Mouse (Mus musculus) gastrocnemius, postnatal 36 days (tissue): ENCODE data around the gene Prkce. TPM values are rescaled to one million over a fixed set of nuclear protein-coding genes. Genes with fewer than 3 reads are reported as not detected.

Source experiments
- DNase-seq, 2 experiments: peaks; one replicate each; pipeline ENCODE4 v3.0.0; 2022
- intact Hi-C: fragments of 180-260 bp; cut with DNase I; formaldehyde crosslinking; loops from one replicate; pipeline ENCODE4 v1.15.1; 2025
- total RNA-seq, 2 experiments: library from RNA; stranded (reverse); gene quantifications; 2 replicates each; pipeline ENCODE4 v1.2.3; 2021

The Prkce gene
- total RNA-seq, 2 experiments from 2014 or later = 7.9 to 8.2 TPM

DNA sequence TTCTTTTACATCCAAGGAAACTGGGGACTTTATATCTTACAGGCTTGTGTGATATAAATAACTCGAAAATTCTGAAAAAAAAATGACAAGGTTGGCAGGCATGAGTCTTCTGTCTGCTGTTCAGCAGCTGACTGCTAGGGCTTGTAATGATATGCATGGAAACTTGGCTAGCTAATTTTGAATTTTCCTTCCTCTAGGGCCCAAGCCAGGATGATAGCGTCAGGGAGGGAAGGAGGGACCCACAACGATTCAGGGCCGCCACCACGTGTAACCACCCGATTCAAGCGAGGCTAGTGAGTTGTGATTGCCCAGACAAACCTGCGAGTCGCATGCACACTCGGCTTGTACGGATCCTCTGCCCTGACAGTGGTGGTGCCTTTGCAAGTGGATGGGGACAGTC lies 266.2 kb downstream of the Prkce start:
- intact Hi-C loops = no loop called here
- no peak for DNase-seq

DNA sequence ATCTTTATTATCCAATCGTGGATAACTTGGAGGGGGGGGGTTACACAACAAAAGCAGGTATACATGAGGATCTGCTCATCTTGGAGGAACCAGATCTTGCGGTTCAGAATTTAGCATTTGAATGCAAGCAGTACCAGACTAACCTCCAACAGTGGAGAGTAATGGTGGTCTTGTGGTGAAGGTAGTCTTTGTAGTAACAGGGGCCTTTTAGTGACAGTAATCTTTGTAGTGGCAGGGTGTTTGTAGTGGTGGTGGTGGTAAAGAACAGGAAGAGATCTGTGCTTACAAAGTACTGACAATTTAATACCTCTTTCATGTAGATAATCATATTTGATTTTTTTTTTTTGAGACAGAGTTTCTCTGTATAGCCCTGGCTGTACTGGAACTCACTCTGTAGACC lies 267.2 kb downstream of the Prkce start:
- intact Hi-C loops = no loop called here

DNA sequence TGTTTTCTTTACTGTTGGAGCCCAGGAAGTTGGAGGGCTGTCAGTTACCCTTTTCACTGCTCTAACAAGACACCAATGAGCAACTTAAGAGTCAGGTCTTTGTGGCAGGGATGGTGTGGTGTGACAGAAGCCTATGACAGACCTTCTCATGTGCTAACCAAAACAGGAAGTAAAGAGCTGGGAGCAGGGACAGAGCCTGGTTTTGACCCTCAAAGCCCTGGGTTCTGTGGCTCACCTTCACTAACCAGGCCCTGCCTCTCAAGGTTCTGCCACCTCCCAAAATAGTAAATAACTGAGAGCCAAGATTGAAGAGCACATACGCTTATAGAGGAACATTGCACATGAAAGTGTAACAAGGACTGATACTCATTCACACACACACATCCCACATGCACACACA lies 268.0 kb downstream of the Prkce start:
- no peak for DNase-seq

More for the DNA sequence above, 267.2 kb downstream of the Prkce start:
- no peak for DNase-seq

DNA sequence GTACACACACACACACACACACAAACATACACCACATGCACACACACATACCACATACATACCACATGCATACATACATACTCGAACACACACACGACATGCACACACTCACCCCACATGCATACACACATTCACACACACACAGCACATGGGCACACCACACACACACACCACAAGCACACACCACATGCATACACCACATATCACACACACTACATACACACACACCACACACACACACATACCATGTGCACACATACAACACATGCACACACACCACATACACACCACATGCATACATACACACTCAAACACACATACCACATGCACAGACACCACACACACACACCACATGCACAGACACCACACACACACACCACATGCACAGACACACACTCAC lies 268.4 kb downstream of the Prkce start:
- DNase-seq = no peak
- intact Hi-C loops = no loop called here

More for the DNA sequence above, 268.0 kb downstream of the Prkce start:
- intact Hi-C loops = no loop called here

DNA sequence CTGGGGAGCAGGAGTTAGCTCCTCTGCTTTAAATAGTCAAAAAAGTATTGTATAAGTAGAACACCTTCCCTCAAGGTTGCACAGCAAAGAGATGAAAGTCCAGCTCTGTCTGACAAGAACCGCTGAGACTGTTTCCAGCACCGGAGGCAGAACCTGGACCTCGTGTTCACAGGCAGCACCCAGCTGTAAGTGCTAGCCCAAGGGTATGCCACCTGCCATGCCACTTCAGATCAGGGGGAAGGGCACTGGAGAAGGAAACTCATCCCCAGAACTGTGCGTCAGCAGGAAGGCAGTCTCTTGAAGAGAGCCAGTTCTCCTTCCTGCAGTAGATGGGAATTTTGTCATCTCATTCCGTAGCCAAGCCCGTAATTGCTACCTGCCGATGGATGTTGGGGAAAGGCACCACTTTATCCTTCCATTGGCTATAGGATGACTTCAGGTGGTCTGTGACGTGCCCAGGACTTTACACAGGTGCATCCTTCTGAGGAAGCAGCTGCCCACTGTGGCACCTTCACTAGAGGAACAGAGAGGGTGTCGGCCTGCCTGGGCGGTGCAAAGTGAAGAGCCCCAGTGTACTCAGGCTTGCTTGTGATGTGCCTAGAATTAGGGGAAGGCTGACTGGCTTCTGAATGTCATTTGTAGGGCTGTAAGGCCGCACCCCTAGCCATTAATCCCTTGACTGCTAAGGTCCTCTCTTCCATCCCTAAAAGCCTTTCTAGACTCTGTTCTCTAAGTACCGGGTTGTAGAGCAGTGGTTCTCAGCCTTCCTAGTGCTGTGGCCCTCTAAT lies 269.2 kb downstream of the Prkce start:
- DNase-seq = no peak
- intact Hi-C loops = no loop called here

DNA sequence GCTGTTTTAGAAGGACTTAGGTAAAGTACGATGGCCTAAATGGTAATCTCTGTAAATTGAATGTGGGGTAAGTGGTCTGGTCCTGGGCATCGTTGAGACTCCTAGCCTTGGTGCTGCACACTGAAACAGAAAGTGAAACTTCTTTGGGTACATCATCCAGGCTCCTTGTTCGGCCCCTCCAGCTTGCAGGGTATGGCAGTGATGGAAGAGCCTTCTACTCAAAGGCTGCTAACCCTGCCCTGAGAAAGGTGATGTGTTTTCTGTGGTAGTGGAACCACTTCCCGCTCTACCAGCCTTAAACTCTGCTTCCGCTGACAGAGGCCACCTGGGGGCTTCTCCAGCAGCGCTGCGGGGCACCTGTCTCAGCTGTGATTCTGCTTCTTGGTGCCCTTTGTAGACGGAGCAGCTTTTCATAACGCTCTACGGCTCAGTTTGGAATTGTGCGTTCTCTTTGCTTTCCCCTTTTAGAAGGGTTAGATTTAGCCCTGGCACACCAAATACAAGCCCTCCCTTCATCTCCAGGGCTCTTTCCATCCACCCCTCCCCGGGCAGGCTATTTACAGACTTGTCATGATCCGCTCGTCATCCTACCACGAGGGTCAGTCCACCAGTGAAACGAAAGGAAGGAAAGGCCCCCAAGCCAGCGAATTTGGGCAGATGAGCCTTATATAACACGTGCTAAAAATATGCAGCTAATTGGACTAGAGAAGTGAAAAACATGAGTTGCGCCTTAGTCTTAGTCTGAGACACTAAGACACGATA lies 270.1 kb downstream of the Prkce start:
- peak in 1 of 2 experiments; percentile 33 for DNase-seq
- intact Hi-C loops = no loop called here

DNA sequence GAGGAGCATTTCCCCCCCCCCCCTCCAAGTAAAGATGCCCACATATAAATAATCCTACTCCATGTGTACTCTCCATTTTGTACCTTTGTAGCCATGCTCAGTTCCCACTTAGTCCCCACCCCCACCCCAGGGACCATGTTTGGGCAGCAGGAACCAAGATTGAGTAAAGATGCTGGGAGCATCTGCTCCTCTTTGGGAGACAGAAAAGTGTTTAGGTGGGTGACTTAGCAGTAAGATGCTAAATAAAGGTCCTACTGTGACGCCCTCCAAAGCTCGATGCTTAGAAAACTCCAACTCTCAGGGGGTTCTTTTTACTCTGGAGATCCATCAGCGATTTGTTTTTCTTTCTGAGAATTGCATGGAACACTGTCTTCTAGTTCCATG lies 270.7 kb downstream of the Prkce start:
- DNase-seq = no peak
- intact Hi-C loops = no loop called here

DNA sequence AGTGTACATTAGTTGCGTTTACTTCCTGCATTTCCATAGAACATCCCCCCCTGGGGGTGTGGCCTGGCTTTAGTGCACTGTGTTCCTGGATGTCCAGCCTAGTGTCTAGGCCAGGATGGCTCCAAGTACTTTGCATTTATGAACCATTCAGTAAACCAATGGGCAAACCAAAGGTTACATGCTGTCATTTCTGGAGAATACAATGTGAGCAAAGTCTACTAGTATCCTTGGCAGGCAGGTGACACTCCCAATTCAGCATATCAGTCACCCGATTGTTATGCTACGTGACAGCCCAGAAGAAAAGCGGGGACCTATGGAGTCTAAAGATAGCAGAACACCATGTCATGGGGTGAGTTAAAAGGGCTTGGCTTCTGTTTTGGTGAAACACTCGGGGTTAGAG lies 271.2 kb downstream of the Prkce start:
- no peak for DNase-seq
- intact Hi-C loops = no loop called here

DNA sequence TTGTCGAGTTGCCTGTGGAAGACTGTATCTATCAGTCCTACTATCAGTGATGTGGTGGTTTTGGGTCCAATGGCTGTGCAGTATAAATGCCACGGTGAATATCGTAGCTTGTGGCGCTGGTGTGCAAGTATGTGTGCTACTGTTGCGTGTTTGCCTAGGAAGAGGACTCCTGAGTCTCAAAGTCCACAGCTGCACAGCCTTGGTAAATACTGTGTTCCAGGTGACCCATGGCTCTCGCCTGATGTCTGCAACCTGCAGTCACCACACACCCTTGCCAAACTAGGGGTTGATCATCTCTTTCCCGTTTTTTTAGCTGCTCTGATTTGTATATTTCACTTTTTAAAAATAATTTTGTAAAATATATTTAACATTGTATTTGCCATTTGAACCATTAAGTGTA lies 273.5 kb downstream of the Prkce start:
- DNase-seq = no peak

DNA sequence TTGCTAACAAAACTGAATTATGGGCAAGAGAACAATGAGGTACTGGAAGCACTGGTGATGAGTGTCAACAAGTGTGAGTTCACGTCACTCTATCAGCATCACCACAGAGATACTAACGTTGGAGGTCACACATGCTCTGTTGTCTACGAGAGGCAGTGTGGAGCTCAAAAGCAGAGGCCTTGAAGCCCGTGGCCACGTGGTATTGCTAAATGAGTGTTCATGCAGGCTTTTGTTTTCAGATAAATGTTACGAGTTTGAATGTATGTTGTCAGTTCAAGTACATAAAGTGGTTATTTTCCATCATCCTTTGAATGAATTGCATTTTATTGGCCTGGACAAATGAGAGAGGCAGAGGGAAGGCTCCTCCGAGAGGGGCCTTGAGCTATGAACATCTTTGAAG lies 276.3 kb downstream of the Prkce start:
- DNase-seq = no peak
- intact Hi-C loops = loop anchor here (5.0 kb wide), 1 partner anchor 227 kb away; no protein-coding TSS in a partner anchor

More for the DNA sequence above, 273.5 kb downstream of the Prkce start:
- intact Hi-C loops = loop anchor here (5.0 kb wide), 1 partner anchor 224 kb away; no protein-coding TSS in a partner anchor

DNA sequence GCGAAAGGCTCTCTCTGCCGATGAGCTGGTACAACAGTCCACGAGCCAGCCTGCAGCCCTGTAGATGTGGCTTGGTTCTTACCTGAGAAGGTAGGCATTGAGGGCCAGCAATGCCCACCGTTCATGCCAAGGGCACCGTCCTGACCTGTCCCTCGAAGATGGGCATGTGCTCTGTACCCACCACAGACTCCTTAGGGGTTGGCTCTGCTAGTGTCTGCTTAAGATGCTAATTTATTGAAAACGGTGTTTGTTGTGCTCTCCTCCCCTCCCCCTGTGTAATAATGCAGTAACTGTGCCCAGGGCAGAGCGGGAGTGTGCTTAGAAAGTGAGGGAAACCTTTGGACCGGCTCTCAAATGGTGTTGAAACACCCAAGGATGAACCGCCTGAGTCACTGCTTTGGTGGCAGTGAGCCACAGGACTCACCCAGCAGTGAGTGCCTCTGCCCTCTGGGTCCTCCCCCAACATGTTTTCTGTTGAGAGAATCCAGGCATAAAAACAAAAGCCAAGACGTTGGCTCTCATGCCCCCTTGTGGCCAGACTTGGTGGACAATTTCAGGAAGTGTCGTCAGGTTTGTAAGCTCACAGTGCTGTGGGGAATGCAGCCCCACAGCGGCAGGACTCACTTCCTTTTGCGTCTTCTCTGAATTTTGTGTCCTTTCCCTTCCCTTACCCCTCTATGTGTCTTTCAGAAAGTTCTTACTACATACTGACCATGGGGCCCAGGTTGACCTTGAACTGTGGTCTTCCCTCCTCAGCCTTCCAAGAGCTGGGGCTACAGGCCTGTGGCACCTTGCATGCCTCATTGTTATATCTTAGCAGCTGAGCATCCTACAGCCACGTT lies 277.2 kb downstream of the Prkce start:
- intact Hi-C loops = loop anchor here (5.0 kb wide), 2 partner anchors 142 to 227 kb away; no protein-coding TSS in a partner anchor
- peak; percentile 88 to 89 for DNase-seq

DNA sequence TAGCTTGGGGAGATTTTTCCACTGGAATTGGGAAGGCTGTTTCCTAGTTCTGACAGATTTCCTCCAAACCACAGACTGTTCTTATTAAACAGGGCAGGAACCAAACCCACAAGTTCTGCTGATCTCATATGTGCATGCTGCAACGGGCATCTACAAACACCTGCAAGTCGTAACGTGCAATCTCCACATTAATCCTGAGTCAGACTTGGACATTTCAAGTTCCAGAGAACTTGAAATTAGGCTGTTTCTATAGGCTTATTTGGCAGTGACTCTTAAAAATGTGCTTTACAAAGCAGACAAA lies 277.8 kb downstream of the Prkce start:
- DNase-seq = no peak
- intact Hi-C loops = loop anchor here (5.0 kb wide), 1 partner anchor 143 kb away; no protein-coding TSS in a partner anchor

DNA sequence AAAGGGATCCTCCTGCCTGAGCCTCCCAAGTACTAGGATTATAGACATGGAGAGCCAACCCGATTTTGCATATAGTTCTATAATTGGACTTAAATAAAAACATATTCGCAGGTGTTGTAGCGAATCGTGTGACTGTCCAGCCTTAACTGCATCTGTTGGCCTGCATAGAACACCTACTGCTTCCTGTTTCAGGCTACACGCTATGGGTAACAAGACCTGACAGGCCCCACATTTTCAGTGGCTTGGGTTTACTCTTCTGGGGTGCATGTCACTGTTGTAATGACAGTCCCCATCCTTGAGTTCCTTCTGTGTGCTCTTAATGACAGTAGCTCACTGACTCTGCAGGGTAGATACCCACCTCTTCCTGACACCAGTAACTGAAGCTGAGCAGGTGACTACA lies 278.3 kb downstream of the Prkce start:
- intact Hi-C loops = loop anchor here (2.0 to 5.0 kb wide), 2 partner anchors 144 to 285 kb away; no protein-coding TSS in a partner anchor
- DNase-seq = no peak

DNA sequence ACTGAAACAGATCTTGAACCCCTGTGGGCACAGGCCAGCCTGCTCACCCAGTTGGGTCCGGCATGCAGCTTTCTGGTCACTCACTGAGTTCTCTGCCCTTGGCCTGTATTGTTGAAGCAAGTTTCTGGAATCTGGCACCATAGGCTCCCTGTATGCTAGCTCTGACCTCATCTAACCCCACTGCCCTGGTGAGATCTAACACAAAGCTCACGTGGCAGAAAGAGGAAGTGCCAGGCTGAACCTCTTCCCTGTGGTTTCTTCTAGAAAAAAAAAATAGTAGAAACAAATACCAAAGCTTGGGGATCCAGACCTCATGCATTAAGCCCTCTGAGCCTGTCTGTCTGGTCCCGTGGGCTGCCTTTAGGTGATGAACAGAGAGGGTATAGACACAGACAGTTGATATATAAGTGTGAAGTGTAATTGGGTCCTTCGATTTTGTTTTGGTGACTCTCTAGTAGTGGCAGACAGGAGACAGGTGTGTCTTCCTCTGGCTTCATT lies 279.6 kb downstream of the Prkce start:
- no peak for DNase-seq
- intact Hi-C loops = loop anchor here (2.0 to 5.0 kb wide), 2 partner anchors 145 to 286 kb away; no protein-coding TSS in a partner anchor

DNA sequence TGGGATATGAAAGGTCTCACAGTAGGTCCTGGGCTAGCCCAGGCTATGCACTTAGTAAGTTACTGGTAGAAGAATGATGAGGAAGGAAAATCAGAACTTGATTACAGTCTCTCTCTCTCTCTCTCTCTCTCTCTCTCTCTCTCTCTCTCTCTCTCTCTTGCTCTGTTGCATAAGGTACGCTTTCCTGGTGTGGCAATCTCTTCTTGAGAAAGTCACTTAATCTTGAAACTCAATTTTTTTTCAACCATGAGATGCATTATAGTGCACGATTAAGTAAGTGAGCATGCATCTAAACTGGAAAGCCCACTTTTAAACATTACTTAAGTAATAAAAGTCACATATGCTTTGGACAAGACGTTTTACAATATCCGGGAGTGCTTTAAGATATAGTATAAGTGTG lies 285.3 kb downstream of the Prkce start:
- no peak for DNase-seq
- intact Hi-C loops = no loop called here

DNA sequence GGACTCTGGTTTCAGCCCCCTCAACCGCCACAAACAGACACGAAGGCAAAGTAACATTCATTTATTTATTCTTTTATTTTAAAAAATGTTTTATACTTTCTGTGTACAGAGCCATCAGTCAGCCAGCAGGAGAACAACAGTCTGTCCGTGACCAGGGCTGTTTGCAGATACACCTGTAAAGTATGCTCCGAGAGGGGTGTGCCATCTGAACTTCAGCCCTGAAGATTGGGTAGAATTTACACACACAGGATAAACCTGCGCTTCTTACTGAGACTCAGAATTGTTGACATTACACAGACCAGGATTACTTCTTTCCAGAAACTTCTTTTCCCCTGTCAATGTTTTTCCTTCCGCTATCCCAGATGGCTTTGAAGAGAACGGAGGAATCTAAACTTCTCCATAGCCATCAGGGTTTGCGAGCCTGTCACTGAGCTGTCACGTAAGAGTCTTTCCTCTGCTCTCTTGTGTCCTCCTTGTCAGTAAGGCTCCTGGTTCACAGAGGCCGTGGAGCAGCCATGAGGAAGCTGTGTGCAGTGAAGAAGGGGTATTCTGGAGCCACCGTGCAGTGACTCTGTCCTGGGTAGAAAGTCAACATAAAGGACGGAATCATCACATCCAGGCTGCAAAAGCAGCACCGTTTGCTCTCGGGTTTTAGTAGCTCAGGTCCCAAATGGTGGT lies 286.2 kb downstream of the Prkce start:
- DNase-seq = no peak
- intact Hi-C loops = no loop called here

DNA sequence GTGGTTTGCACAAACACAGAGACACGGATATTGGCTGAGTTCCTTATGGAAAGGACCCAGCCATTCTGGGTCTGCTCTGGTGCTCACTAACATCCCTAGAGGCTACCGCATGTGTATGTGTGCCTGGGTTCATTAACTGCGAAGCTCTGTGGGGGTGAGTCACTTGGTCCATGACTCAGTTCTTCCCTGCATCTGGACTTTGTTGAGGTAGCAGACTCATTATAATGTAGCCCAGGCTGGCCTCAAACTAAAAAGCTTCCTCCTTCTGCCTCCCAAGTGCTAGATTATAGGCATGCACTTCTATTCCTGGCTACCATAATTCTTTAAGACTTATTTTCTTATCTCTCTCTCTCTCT lies 286.7 kb downstream of the Prkce start:
- intact Hi-C loops = no loop called here
- no peak for DNase-seq

DNA sequence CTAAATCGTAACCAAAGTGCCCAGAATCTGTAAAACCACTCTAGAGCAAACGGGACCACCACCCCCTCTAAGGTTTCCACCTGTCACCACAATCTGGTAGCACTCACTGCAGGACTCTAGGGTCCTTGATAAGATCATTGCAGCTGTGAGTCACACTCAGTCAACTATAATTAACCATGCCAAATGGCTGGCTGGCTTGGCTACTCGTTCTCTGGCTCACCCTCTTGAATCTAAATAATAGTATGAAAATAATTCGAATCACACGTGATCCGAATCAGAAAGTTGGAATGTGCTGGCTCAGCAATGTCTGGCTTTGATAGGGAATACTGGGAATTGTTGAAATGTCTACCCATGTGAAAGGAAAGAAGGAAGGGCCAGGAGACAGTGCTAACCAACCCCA lies 288.9 kb downstream of the Prkce start:
- intact Hi-C loops = no loop called here
- no peak for DNase-seq

DNA sequence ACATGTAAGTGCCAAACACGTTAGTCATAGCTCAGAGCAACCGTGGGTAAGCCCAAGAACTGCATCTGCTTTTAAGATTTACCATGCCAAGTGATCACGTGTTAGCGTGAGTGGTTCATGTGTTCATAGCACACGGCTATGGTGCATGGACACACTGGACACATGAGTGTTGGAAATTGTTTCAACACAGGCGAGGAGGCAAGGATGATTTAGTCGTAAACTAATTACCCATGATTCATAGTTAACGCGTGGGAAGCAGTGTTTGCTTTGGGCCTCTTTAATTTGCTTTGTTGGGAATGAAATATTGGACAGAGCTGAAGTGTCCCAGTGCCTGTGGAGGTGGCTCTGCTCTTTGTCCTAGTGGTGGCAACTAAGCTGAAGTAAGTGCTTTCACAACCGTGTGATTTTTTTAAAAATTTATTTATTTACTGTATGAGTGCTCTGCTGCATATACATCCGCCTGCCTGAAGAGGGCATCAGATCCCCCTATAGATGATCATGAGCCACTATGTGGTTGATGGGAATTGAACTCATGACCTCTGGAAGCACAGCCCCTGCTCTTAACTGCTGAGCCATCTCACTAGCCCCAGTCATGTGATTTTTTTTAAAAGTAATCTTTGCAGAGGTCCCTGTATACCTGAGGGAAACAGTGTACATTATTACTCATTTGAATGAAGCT lies 290.9 kb downstream of the Prkce start:
- no peak for DNase-seq
- intact Hi-C loops = no loop called here
